Mouse (Mus musculus) spleen, postnatal 36 days (tissue): Measurements from ENCODE around the gene Slc39a3.

Experiments
- DNase-seq, 2 experiments: peaks; one replicate each; pipeline ENCODE4 v3.0.0; 2022; ENCODE audit warnings: low spot score in 2 of 2, mixed read lengths in 1 of 2

The Slc39a3 gene

DNA sequence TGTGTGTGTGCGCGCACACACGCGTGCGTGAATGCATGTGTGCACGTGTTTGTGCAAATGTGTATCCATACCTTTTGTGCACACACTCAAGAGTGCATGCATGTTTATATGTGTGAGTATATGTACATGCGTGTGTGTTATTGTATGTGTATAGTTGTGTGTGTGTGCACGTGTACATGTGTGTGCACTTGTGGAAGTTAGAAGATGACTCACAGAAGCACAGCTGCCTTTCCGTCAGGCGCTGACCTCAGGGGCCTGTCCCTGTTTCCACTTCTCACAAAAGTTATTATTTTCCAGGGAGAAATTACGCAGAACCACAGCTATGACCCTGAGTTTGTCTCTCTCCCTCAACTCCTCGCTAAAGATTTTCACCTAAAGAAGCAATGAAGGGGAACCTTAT, 53.0 kb downstream of the Slc39a3 start:
- no peak for DNase-seq

DNA sequence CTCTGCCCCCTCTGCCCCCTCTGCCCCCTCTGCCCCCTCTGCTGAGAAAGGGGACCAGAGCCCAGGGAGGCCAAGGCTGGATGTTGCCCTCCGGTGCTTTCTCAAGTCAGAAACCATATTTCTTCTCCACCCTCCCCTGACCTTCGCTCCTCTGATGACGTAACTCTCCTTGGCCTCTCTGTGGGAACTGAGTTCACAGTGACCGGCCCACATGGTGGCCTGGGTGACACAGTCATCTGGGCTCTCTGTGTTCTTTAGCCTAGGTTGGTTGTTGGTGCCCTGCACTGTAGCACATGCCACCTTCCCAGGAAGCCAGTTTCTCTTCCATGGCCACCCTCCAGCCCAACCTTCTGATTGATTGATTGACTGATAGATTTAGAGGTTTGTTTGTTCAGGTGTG, 54.8 kb downstream of the Slc39a3 start:
- no peak for DNase-seq

DNA sequence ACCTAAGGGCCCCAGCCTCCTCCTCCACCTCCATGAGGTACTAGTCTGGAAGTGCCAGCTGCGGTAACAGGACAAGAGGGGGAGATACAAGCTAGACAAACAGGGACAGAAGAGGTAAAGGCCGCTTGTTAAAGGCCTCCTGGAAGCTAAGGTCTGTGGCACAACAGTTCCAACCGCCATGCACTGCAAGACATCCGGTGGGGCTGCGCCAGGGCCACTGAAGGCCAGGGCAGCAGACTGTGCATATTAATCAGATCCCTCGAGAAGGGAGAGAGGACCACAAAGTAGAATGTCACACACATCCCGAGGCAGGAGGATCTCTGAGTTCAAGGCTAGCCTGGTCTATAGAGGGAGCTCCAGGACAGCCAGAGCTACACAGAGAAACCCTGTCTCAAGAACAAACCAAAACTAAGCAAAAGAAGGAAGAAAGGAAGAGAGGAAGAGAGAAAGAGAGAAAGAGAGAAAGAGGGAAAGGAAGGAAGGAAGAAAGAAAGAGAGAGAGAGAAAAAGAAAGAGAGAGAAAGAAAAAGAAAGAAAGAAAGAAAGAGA, 55.6 kb downstream of the Slc39a3 start:
- no peak for DNase-seq
